Mouse (Mus musculus) forelimb bud, embryonic 11.5 days (tissue): ENCODE results near the gene Gucy2c.

Experiments
- DNase-seq: peaks from one replicate; pipeline ENCODE4 v3.0.0-alpha.2; 2012; ENCODE audit warnings: low read depth, low spot score

The Gucy2c gene

GRCm38 (mm10) chr6:136741281-136741680, 40.3 kb downstream of the Gucy2c start:
- no peak for DNase-seq

GRCm38 (mm10) chr6:136735766-136736165, 45.8 kb downstream of the Gucy2c start:
- DNase-seq, result no peak

DNA sequence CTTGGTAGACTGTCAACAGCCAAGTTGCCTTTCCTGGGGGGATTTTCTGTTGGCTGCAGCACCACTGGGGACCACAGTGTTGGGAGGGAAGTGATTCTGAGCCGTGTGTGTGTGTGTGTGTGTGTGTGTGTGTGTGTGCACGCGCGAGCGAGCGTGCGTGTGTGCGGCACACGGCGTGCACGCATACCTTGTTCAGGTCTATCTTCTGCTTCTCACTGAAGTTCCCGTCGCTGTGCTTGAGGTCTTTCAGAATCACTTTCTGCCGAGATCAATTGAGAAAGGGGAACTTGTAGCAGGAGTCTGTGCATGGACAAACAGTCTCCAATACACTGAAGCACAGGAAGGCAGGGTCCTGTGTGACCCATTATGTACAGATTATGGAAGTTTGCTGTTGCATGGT, 53.4 kb downstream of the Gucy2c start:
- DNase-seq, result no peak

- no peak for DNase-seq
These were observed 58.4 kb downstream of the Gucy2c start for GRCm38 (mm10) chr6:136723171-136723570.

- no peak for DNase-seq
These were observed 59.0 kb downstream of the Gucy2c start for GRCm38 (mm10) chr6:136722565-136722964.

DNA sequence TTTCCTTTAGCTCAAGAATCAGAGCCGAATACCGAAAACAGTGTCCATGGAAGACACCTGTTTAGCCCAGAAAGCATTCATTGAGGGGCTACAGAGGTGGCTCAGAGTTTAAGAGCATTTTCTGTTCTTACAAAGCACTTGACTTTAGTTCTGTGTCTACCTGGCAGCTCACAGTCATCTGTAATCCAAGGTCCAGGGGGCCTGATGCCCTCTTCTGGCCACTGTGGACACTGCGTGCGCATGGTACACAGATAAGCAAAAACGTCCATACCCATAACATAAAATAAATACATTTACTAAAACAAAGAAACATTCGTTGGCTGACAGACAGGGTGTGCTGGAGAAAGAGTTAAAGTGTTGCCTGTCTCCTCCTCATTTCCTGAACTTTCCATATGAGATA, 59.6 kb downstream of the Gucy2c start:
- peak; percentile 53 for DNase-seq

DNA sequence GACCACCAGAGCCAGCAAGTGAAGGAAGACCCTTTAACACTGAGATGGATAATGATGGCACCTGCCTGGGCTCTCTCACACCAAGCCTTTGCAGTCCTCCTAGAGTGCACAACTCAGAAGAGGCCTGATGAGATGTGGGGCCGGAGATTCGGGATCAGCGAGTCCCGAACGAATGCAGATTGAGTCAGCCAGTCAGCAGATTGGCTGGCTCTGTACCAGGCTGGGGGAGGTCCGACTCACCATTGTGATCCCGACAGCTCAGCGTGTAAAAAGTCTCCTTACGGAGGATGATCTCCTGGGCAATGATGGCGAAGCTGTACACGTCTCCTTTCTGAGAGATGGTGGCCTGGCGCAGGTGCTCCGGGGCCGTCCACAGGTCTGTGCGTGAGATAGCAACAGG, 61.1 kb downstream of the Gucy2c start:
- no peak for DNase-seq

DNA sequence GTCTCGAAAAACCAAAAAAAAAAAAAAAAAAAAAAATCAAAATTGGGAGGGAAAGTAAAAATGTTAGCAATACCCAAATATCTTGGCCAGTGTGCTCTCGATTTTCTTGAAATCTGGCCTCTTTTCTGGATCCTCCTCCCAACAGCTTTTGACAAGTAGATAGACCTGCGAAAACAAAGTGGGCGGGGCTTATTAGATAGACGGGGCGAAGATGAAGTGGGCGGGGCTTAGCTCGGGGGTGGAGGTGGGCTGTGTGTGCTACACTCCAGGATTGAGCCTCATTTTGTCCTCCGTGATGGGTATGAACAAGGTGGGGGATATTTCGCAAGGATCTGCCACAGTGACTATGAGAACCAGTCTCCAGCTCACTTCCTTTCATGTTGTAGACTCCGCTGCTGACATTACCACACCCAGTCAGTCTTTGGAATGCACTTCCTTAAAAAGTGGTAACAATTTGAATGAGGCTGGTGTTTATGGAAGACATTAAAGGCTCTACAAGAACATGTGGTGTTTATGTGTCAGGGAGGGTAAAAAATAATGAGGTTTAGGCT, 65.6 kb downstream of the Gucy2c start:
- DNase-seq, result no peak

GRCm38 (mm10) chr6:136714097-136714496, 67.5 kb downstream of the Gucy2c start:
- DNase-seq, result no peak

DNA sequence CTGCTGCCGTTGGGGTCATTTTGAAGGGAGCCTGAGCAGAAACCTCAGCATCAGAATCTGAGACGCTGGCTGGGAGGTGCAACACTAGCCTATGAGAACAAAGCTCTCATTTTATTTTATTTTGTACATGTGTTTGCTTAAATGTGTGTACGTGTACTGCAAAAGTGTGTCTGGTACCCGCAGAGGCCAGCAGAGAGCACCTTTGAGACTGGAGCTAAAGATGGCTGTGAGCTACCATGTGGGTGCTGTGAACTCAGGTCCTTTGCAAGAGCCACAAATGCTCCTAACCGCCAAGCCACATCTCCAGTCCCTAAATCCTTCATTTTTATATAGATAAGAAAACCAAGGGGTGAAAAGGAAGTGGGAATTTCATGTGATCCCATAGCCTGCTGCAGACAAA, 71.2 kb downstream of the Gucy2c start:
- DNase-seq, result no peak

DNA sequence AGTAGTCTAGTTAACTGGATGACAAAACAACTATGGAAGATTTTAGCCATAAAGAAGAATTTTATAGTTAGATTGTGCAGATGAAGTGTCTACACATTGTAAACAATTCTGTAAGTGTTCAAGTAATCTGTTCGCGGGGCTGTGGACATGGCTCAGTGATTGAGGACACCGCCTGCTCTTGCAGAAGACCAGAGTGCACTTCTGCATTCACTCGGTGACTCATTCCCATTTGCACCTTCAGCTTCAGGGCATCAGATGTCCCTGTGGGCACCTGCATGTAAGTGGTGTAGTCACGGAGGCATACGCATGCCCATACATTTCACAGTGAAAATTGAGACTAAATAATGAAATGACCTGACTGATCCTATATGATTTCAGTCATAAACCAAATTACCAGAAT, 73.0 kb downstream of the Gucy2c start:
- no peak for DNase-seq

- no peak for DNase-seq
These were observed 79.7 kb downstream of the Gucy2c start for GRCm38 (mm10) chr6:136701878-136702277.

- no peak for DNase-seq
These were observed 80.4 kb downstream of the Gucy2c start for GRCm38 (mm10) chr6:136701185-136701584.

- DNase-seq, result no peak
These were observed 90.3 kb downstream of the Gucy2c start for GRCm38 (mm10) chr6:136691314-136691713.

DNA sequence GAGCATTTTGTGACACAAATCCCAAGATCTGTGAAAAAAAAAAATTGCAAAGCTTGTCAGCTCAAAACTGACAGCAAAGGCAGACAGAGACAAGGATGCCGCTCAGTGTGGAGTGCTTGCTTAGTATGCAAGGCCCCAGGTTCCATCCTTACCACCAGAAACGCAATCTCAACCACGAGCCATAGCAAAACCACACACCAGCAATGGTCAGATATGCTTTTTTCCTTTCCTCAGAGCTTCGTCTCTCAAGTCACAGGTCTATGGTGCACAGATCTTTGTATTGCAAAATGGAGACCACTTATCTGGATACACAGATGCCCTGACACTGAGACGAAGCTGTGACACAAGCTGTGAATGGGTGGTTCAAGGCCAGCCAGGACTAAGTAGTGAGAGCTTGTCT, 91.0 kb downstream of the Gucy2c start:
- no peak for DNase-seq

DNA sequence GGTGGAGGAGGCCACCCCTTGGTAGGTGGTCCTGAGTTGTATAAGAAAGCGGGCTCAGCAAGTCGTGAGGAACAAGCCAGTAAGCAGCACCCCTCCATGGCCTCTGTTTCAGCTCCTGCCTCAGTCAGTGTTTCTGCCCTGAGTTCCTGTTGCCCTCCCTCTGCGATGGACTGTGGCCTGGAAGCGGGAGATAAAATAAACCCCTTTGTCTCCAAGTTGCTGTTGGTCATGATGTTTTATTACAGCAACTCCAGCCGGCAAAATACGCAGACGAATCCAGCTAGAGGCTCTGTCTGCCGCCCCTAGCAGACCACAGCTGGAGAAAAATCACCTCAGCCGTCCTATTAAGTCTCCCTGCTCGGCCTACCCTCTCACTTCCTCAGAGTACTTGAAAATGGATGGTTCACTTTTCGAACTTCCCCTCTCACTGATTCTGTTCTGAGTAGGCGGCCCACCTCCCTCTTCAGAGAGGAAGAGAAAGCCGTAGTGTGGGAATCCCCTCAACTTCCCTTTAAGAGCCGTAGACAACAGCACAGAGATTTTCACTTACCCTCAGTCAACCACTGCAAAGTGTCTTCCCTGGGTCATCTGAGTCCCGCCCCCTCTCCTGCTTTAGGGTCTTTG, 91.7 kb downstream of the Gucy2c start:
- no peak for DNase-seq

DNA sequence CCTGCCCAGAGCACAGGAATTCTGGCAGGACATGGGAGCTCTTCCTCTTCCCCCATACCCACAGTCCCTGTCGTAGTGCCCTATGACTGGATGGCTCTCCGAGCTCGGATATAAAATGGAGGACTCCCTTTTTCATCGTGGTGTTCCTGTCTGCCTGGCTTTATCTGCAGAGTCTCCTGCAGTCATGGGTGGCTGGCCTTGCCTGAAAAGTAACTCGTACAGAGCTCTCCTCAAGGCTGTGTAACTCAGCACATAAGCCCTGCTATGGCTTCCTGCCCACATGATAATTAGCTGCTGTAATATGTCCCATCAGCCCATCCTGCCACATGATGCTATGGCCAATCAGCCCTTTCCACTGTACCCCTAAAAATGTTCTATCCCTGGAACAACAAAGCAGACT, 96.1 kb downstream of the Gucy2c start:
- DNase-seq, result no peak

- DNase-seq, result no peak
These were observed 97.9 kb downstream of the Gucy2c start for GRCm38 (mm10) chr6:136683410-136684334.

DNA sequence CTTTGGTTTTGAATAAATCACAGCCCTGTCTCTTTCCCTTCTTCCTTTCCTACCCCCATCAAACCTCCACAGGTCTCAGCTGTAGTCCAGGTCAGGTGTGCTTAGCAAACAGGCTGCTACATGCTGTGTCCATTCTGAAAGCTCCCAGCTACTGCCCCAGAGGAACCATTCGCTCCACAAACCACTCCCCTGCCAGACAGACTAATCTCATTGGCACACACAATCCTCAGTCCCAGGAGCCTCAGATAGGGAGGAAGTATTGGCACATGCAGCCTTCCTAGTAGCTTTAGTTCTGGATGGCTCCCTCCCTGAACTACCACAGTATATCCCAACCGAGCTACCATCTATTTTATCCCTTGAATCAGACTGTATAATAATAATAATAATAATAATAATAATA, 102.2 kb downstream of the Gucy2c start:
- no peak for DNase-seq

GRCm38 (mm10) chr6:136674935-136675334, 106.6 kb downstream of the Gucy2c start:
- no peak for DNase-seq

DNA sequence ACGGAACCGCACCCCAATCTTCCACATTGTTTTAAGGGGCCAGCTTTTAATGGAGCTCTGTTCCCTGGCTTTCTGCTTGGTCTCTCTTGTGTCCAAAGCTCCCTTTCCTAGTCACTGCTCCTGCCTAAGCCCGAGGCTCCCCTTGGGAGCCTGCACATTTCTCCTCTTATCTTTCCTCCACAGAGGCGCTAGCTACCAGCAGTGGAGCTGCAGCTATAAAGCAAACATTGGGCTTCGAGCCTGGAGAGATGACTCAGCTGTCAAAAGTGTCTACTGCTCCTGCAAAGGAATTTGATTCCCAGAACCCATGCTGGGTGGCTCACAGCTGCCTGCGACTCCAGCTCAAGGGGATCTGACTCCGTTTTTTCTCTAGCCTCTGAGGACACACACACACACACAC, 109.1 kb downstream of the Gucy2c start:
- DNase-seq, result no peak

DNA sequence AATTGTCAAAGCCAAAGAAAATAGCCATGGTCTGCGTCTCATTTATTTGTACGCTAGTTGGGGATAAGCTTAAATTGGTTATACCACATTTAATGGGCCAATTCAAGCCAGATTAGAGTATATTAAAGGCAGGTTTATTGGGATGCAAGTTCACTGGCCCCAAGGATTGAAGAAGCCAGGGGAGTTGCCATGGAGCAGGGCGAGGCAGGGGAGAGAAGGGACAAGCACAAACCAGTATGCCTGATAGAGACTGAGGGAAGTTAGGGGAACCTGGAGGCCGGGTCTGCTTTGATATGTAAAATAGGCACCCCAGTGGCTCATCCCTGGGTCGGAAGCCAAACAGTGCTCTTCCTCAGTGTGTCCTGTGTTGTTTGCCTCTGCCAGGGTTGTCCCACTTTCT, 112.3 kb downstream of the Gucy2c start:
- no peak for DNase-seq
